Mouse (Mus musculus) ES-Bruce4 (cell line): ENCODE results near the gene Nos1.

Source experiments
- CTCF ChIP-seq: IDR thresholded peaks from one replicate; pipeline ENCODE4 v1.8.1; 2011; ENCODE audit warnings: low read depth, low read length
- EP300 ChIP-seq: IDR thresholded peaks from 2 replicates; pipeline ENCODE4 v1.6.1; 2011; ENCODE audit warnings: low read depth, low read length; ENCODE audit not compliant: insufficient read depth
- POLR2A ChIP-seq: IDR thresholded peaks from one replicate; pipeline ENCODE4 v1.8.1; 2011; ENCODE audit warnings: low read length; ENCODE audit not compliant: insufficient read depth

- TF ChIP-seq CTCF, result no peak
- no peak for TF ChIP-seq POLR2A
- no peak for TF ChIP-seq EP300
Observed at GRCm38 (mm10) chr5:117986327-117986726, 205.5 kb downstream of the Nos1 start.
